Mouse (Mus musculus): ENCODE measurements around the gene 2310034G01Rik. TPM values are rescaled to one million over a fixed set of nuclear protein-coding genes. Genes with fewer than 3 reads are reported as not detected.

2310034G01Rik gene
- polyA plus RNA-seq, 1 experiment: 1.5 TPM

DNA sequence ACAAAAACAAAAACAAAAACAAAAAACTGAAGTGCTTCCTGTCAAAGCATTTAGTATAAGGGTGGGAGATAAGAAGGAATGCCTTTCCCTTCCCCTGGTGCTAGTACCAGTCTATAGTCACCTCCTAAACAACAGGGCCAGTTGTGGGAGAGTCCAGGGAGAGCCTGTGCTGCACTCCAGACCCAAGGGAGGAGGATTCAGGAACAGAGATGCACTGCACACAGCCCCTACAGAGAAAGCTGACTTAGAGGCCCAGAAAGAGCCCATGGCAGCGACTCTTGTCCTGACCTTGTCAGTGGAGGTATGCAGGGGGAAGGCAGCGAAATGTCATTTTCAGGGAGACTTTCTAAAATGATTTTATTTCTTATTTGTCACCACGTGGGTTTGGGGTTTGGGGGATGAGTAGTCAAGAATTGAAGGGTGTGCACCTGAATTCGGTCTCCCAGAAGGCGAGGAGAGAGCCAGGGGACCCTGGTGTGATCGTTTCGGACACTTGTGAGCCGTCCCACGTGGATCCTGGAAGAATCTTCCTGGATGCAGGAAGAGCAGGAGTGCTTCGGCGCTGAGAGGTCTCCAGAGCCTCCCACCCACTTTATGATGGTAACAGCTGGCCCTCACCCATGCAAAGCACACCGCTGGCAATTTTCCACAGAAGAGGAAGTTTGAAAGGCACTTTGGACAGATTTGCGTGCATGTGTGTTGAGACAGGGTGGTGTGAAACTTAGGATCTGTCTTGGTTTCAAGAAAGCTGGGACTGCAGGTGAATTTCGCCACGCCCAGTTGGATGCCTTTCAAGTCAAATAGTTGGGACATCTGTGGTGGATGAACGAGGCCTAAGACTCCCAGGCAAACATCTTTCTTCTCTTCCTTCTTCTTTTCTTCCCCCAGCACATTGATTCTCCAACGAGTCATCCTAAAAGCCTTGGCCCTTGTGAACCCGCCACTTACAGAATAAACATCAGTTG, 46.6 kb downstream of the 2310034G01Rik start:
- 0 out of 2 replicates have a peak overlapping the region, but pooled peaks have one; percentile 1 for H3K4me3 ChIP-seq (ENCODE audit: insufficient read depth, low read depth, low read length)
- peaks cover 5% of the 10 kb centered on the region for H3K4me1 ChIP-seq (ENCODE audit: control insufficient read depth, insufficient read depth, low read length)
- no peak for DNase-seq
- no peak overlapping the region for H3K27ac ChIP-seq (ENCODE audit: insufficient read depth, low read depth, low read length)
- TF ChIP-seq CTCF (conservative IDR thresholded peaks at IDR 0.05; ENCODE audit: insufficient read depth, insufficient read length, low read depth, low read length) (no peak), POLR2A (IDR thresholded peaks at IDR 0.05; ENCODE audit: low read depth, low read length) (no peak)
- H3K27me3 ChIP-seq (replicated peaks; ENCODE audit: control insufficient read depth, insufficient read depth, low read length): no peaks in the 10 kb centered on the region
- 53% methylated on average over 18 of the region's 18 CpGs for WGBS
- no peaks in the 10 kb centered on the region for H3K36me3 ChIP-seq (ENCODE audit: control insufficient read depth, insufficient read depth, low read length)

GRCm38 (mm10) chr19:46302551-46302950, 47.6 kb downstream of the 2310034G01Rik start:
- peaks cover 5% of the 10 kb centered on the region for H3K4me1 ChIP-seq (ENCODE audit: control insufficient read depth, insufficient read depth, low read length)
- H3K27me3 ChIP-seq (replicated peaks; ENCODE audit: control insufficient read depth, insufficient read depth, low read length): no peaks in the 10 kb centered on the region
- no peak overlapping the region for H3K27ac ChIP-seq (ENCODE audit: insufficient read depth, low read depth, low read length)
- no peaks in the 10 kb centered on the region for H3K36me3 ChIP-seq (ENCODE audit: control insufficient read depth, insufficient read depth, low read length)
- TF ChIP-seq CTCF (conservative IDR thresholded peaks at IDR 0.05; ENCODE audit: insufficient read depth, insufficient read length, low read depth, low read length): no peak
- no peak for TF ChIP-seq POLR2A (IDR thresholded peaks at IDR 0.05; ENCODE audit: low read depth, low read length)
- H3K4me3 ChIP-seq (ENCODE audit: insufficient read depth, low read depth, low read length): no peak overlapping the region
- WGBS: 84% methylated on average over 4 of the region's 4 CpGs
- DNase-seq: no peak

GRCm38 (mm10) chr19:46300294-46301045, 49.6 kb downstream of the 2310034G01Rik start:
- Histone ChIP-seq H3K27ac (ENCODE audit: insufficient read depth, low read depth, low read length) (no peak overlapping the region), H3K4me3 (ENCODE audit: insufficient read depth, low read depth, low read length) (no peak overlapping the region), H3K36me3 (ENCODE audit: control insufficient read depth, insufficient read depth, low read length) (no peaks in the 10 kb centered on the region), H3K27me3 (replicated peaks; ENCODE audit: control insufficient read depth, insufficient read depth, low read length) (no peaks in the 10 kb centered on the region), H3K4me1 (ENCODE audit: control insufficient read depth, insufficient read depth, low read length) (no peaks in the 10 kb centered on the region; the same call in 1 of the 2 replicates)
- DNase-seq: no peak
- TF ChIP-seq CTCF (conservative IDR thresholded peaks at IDR 0.05; ENCODE audit: insufficient read depth, insufficient read length, low read depth, low read length) (no peak), POLR2A (IDR thresholded peaks at IDR 0.05; ENCODE audit: low read depth, low read length) (no peak)
- 38% methylated on average over 8 of the region's 8 CpGs for WGBS

Other genes with a start within 250 kb of the 2310034G01Rik start
- 1.4 and 3.4 TPM in 2 replicates for gene Elovl3, start 218.4 kb downstream of the 2310034G01Rik start, polyA plus RNA-seq (2012; rRNA removed)
- gene Pitx3, start 202.0 kb downstream of the 2310034G01Rik start, polyA plus RNA-seq (2012; rRNA removed): 0.05 TPM in 1 of 2 replicates, not detected in the other
- 60.8 and 64.7 TPM in 2 replicates for gene Gbf1, start 197.8 kb downstream of the 2310034G01Rik start, polyA plus RNA-seq (2012; rRNA removed)
- gene Nfkb2, start 46.0 kb downstream of the 2310034G01Rik start, polyA plus RNA-seq (2012; rRNA removed): 21.6 and 25.4 TPM in 2 replicates
- 1.9 and 2.7 TPM in 2 replicates for gene Psd, start 23.1 kb downstream of the 2310034G01Rik start, polyA plus RNA-seq (2012; rRNA removed)
- 26.1 and 35.8 TPM in 2 replicates for gene Fbxl15, start 22.1 kb downstream of the 2310034G01Rik start, polyA plus RNA-seq (2012; rRNA removed)
- gene Cuedc2, start 11.6 kb downstream of the 2310034G01Rik start, polyA plus RNA-seq (2012; rRNA removed): 69.8 and 72.0 TPM in 2 replicates
- 34.7 and 43.8 TPM in 2 replicates for gene Mfsd13a, start 9.2 kb downstream of the 2310034G01Rik start, polyA plus RNA-seq (2012; rRNA removed)
- gene Actr1a, start 45.4 kb upstream of the 2310034G01Rik start, polyA plus RNA-seq (2012; rRNA removed): 73.8 and 80.4 TPM in 2 replicates
- gene Sufu, start 46.6 kb upstream of the 2310034G01Rik start, polyA plus RNA-seq (2012; rRNA removed): 38.2 and 39.7 TPM in 2 replicates
- 41.3 and 43.6 TPM in 2 replicates for gene Trim8, start 151.4 kb upstream of the 2310034G01Rik start, polyA plus RNA-seq (2012; rRNA removed)
- 52.5 and 62.8 TPM in 2 replicates for gene Arl3, start 222.9 kb upstream of the 2310034G01Rik start, polyA plus RNA-seq (2012; rRNA removed)
- 18.9 and 23.0 TPM in 2 replicates for gene Sfxn2, start 223.1 kb upstream of the 2310034G01Rik start, polyA plus RNA-seq (2012; rRNA removed)
- gene Wbp1l, start 248.8 kb upstream of the 2310034G01Rik start, polyA plus RNA-seq (2012; rRNA removed): 60.1 and 60.3 TPM in 2 replicates

Data from kidney, adult 2 months (tissue).